Mouse (Mus musculus) forebrain, embryonic 12.5 days (tissue): Measurements from ENCODE around the gene Man1a. TPM values are rescaled to one million over a fixed set of nuclear protein-coding genes. Genes with fewer than 3 reads are reported as not detected.

Source experiments
- ATAC-seq: fragments of 200-750 bp; cut with Nextera tagmentation; 2 replicates; pipeline ENCODE4 v1.8.0; 2017; ENCODE audit warnings: moderate TSS enrichment; ENCODE audit not compliant: low FRiP score
- H3K27ac ChIP-seq: fragments of 300-500 bp; sonication (generic); 2 replicates; pipeline ENCODE4 v1.5.1; 2016; ENCODE audit warnings: mild to moderate bottlenecking
- H3K27me3 ChIP-seq: fragments of 300-500 bp; sonication (generic); 2 replicates; pipeline ENCODE4 v1.6.1; 2016; ENCODE audit warnings: mild to moderate bottlenecking
- H3K36me3 ChIP-seq: fragments of 300-500 bp; sonication (generic); replicated peaks from 2 replicates; pipeline ENCODE4 v1.6.1; 2016; ENCODE audit warnings: mild to moderate bottlenecking
- H3K4me1 ChIP-seq: fragments of 300-500 bp; sonication (generic); 2 replicates; pipeline ENCODE4 v1.6.1; 2016
- H3K4me2 ChIP-seq: fragments of 300-500 bp; sonication (generic); 2 replicates; pipeline ENCODE4 v1.6.1; 2016; ENCODE audit warnings: mild to moderate bottlenecking, moderate library complexity
- H3K4me3 ChIP-seq: fragments of 300-500 bp; sonication (generic); replicated peaks from 2 replicates; pipeline ENCODE4 v1.5.1; 2016; ENCODE audit warnings: mild to moderate bottlenecking
- H3K9ac ChIP-seq: fragments of 300-500 bp; sonication (generic); 2 replicates; pipeline ENCODE4 v1.6.1; 2016; ENCODE audit warnings: mild to moderate bottlenecking
- H3K9me3 ChIP-seq: fragments of 300-500 bp; sonication (generic); 2 replicates; pipeline ENCODE4 v1.6.1; 2016
- WGBS: fragments of 180-500 bp; shearing (Covaris S2); methylation state at CpG from one replicate; pipeline ENCODE4 v1.1.7; 2016; 5-methylcytosine and 5-hydroxymethylcytosine counted together
- polyA plus RNA-seq: library from polyadenylated mRNA; unstranded; fragments of >200 nt; fragmentation: Nextera tagmentation; extraction: Ambion mirVana; gene quantifications from 2 replicates; pipeline ENCODE4 v1.2.1, GENCODE M21; 2016

Man1a gene
- polyA plus RNA-seq, 1 experiment from 2014 or later = 1.8 TPM

DNA sequence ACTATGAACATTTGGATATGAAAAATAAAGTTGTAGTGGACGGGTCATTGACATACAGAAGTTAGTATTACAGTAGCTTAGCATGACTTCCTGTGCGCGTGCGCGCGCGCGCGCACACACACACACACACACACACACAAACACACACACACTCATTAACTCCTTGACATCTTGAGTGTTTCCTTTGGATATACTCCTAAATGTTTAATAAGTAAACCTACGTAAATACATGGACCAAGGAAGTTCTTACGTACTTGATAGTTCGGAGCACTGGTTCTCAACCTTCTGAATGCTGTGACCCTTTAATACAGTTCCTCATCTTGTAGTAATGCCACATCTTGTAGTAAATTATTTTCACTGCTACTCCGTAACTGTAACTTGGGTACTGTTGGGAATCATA lies 79.1 kb downstream of the Man1a start:
- no peak for ATAC-seq
- Histone ChIP-seq H3K36me3 (no peaks in the 10 kb centered on the region), H3K27ac (no peak overlapping the region), H3K27me3 (no peaks in the 10 kb centered on the region), H3K4me1 (no peaks in the 10 kb centered on the region), H3K4me3 (no peak overlapping the region), H3K9ac (no peak overlapping the region), H3K9me3 (no peaks in the 10 kb centered on the region), H3K4me2 (no peak overlapping the region)
- 94% methylated on average over 13 of the region's 13 CpGs for WGBS

DNA sequence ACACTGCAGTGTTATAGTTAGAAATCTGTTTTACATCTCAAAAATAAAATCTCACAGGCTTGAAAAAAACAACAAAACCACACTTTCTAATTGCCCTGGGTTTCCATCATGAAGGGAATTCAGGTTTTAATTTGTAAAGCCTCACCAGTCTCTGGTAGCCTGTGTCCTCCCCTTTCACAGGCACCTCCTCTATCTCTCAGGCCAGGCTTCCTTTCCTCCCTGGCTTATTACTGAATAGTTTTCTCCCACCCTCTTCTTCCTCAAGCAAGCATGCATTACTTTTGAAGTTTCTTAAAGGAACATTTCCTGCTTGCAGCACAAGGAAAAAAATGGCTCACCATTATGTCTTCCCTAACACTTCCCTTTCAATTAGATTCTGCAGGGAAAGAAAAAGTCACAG lies 80.2 kb downstream of the Man1a start:
- no peaks in the 10 kb centered on the region for H3K27me3 ChIP-seq
- ATAC-seq = no peak

DNA sequence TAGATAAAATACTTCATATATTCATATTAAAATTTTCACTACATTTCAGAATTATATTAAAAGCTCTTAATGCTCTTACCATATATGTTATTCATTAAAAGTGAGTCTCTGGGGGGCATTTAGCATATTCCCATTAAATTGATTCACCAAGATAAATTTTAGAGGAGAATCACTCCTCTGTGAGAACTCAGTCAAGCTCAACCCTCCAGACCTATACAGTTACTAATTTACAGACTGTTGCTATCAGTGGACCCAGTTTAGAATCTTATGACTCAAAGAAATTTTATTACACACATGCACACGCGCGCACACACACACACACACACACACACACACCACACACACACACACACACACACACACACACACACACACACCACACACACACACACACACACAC lies 81.8 kb downstream of the Man1a start:
- WGBS = 100% methylated on average over 3 of the region's 3 CpGs
- Histone ChIP-seq H3K27me3 (no peaks in the 10 kb centered on the region), H3K9me3 (no peaks in the 10 kb centered on the region), H3K4me1 (no peaks in the 10 kb centered on the region), H3K9ac (no peak overlapping the region), H3K36me3 (no peaks in the 10 kb centered on the region), H3K4me3 (no peak overlapping the region), H3K27ac (no peak overlapping the region), H3K4me2 (no peak overlapping the region)
- no peak for ATAC-seq

More for the DNA sequence above, 80.2 kb downstream of the Man1a start:
- H3K36me3 ChIP-seq = no peaks in the 10 kb centered on the region
- no peak overlapping the region for H3K9ac ChIP-seq
- H3K4me3 ChIP-seq = no peak overlapping the region
- H3K9me3 ChIP-seq = no peaks in the 10 kb centered on the region
- H3K27ac ChIP-seq = no peak overlapping the region
- H3K4me1 ChIP-seq = no peaks in the 10 kb centered on the region
- H3K4me2 ChIP-seq = no peak overlapping the region

DNA sequence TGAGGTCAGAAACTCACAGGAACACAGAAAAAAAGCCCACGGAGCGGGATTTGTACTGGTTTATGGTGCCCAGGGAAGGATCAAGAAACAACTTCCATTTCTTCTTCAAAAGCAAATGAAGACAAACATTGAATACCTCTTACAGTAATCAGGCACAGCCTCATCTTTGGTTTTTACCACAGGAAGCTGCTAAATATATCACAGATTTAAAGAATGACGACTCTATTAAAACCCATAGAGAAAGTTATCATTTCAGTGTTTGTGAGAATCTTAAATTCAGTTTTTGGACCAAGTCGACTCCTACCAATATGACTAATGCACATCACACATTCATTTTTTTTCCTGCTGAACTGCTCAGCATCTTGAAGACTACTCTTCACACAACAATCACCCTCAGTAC lies 86.0 kb downstream of the Man1a start:
- ATAC-seq = no peak
- H3K36me3 ChIP-seq = no peaks in the 10 kb centered on the region
- no peaks in the 10 kb centered on the region for H3K4me1 ChIP-seq
- H3K27ac ChIP-seq = no peak overlapping the region
- no peak overlapping the region for H3K4me3 ChIP-seq
- no peak overlapping the region for H3K9ac ChIP-seq
- H3K27me3 ChIP-seq = no peaks in the 10 kb centered on the region
- no peak overlapping the region for H3K4me2 ChIP-seq
- 90% methylated on average over 4 of the region's 4 CpGs for WGBS
- no peaks in the 10 kb centered on the region for H3K9me3 ChIP-seq

DNA sequence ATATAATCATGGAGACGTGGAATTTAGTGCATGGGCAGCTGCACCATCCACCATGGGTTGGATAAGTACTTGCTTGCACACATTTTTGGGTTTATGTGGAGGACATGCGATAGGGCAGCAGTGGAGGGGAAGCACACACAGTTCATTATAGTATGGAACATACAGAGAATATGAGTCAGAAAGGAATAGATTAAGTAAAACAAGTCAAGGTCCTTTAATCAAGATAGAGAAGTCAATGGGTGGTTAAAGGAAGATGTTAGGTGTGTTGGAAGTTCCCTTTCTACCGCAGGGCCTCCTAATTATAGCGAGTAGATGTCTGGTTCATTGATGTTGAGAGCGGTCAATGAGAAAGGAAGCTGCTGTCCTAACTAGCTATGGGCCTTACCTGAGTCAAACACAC lies 91.5 kb downstream of the Man1a start:
- no peaks in the 10 kb centered on the region for H3K4me1 ChIP-seq
- ATAC-seq = no peak
- WGBS = 92% methylated on average over 5 of the region's 5 CpGs
- H3K27me3 ChIP-seq = no peaks in the 10 kb centered on the region
- H3K9ac ChIP-seq = no peak overlapping the region
- H3K27ac ChIP-seq = no peak overlapping the region
- no peaks in the 10 kb centered on the region for H3K36me3 ChIP-seq
- H3K9me3 ChIP-seq = no peaks in the 10 kb centered on the region
- H3K4me3 ChIP-seq = no peak overlapping the region
- H3K4me2 ChIP-seq = no peak overlapping the region

DNA sequence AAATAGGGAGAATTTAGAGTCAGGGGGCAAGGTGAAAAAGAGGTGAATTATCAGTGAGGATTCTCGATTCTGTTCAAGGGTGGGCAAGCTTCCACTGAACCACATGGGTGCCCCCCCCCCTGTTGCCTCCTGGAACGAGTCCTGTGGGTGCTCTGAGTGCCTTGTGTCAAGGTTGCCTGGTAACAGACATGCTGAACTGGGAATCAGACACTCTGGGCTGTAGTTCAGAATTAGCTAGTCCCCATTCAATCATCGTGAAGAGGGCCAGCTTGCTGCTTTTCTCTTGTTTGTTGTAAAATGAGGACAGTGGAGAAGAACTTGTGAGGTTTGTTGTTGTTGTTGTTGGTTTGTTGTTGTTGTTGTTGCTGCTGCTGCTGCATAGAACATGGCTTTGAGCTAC lies 92.3 kb downstream of the Man1a start:
- ATAC-seq = 0 out of 2 replicates have a peak, but pooled peaks have one; percentile 11
- Histone ChIP-seq H3K4me2 (no peak overlapping the region), H3K4me1 (no peaks in the 10 kb centered on the region), H3K4me3 (no peak overlapping the region), H3K27me3 (no peaks in the 10 kb centered on the region), H3K27ac (no peak overlapping the region), H3K9me3 (no peaks in the 10 kb centered on the region), H3K36me3 (no peaks in the 10 kb centered on the region), H3K9ac (no peak overlapping the region)
- 70% methylated on average over 3 of the region's 3 CpGs for WGBS

DNA sequence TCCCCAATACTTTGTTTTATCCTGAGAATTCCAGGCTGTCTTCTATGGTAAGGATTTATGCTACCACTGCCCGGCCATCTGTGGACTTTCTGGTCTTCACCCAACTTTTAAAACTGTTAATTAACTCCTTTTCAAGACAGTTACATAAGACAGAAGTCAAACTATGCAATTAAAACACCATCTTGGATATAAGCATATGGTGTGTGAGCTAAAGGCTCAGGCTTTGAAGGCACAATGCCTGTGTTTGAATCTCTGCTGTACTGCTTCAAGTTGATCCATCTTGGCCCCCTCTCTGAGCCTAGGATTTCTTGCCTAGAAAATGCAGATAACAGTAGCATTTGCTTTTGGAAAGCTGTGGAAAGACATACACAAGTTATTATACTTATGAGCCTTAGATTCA lies 97.8 kb downstream of the Man1a start:
- H3K4me3 ChIP-seq = no peak overlapping the region
- no peak overlapping the region for H3K9ac ChIP-seq
- WGBS = 90% methylated on average over 1 of the region's 1 CpGs
- no peaks in the 10 kb centered on the region for H3K4me1 ChIP-seq
- ATAC-seq = no peak
- H3K27ac ChIP-seq = no peak overlapping the region
- H3K36me3 ChIP-seq = no peaks in the 10 kb centered on the region
- no peaks in the 10 kb centered on the region for H3K27me3 ChIP-seq
- H3K9me3 ChIP-seq = no peaks in the 10 kb centered on the region
- H3K4me2 ChIP-seq = no peak overlapping the region

DNA sequence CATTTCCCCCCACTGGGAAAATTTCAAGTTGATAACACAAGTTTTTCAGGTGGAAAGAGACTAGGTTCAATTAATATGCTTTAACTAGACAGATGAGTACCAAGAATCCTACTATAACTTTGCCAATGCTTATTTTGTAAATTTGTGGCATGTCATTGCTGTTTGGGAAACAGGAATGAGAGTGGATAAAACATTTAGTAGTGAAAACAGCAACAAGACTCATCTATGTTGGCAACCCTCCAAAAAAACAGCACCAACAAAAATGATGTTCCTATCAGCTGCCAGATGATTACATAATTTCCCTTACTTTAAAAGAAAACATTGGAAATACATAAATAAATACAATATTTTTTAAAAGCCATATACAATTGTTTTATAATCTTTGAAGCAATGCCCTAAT lies 102.2 kb downstream of the Man1a start:
- no peak overlapping the region for H3K9ac ChIP-seq
- H3K9me3 ChIP-seq = no peaks in the 10 kb centered on the region
- H3K4me1 ChIP-seq = no peaks in the 10 kb centered on the region
- ATAC-seq = no peak
- no peaks in the 10 kb centered on the region for H3K27me3 ChIP-seq
- no peaks in the 10 kb centered on the region for H3K36me3 ChIP-seq
- no peak overlapping the region for H3K4me2 ChIP-seq
- H3K27ac ChIP-seq = no peak overlapping the region
- H3K4me3 ChIP-seq = no peak overlapping the region

DNA sequence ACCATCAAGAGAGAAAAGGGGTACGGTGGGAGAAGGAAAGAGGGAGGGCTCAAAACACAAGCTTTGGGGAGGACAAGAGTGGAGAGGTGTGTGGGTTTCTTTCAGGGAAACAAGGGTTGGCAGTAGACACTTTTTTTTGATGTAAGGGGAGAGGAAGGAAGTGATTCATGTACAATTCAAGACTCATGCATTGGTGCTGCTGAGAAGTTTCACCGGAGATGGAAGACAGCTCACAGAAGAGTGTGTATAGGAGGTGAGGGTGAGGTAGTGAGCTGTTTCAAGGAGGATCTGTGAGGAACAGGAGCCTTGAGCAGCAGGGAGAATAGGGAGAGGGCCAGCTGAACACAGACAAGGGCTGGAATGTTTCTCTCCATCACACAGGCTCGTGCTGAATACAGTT lies 116.7 kb downstream of the Man1a start:
- 75% methylated on average over 3 of the region's 3 CpGs for WGBS
- H3K27ac ChIP-seq = no peak overlapping the region
- no peaks in the 10 kb centered on the region for H3K36me3 ChIP-seq
- H3K4me1 ChIP-seq = no peaks in the 10 kb centered on the region
- no peaks in the 10 kb centered on the region for H3K9me3 ChIP-seq
- no peak overlapping the region for H3K4me3 ChIP-seq
- ATAC-seq = no peak
- H3K27me3 ChIP-seq = no peaks in the 10 kb centered on the region
- no peak overlapping the region for H3K4me2 ChIP-seq
- no peak overlapping the region for H3K9ac ChIP-seq

DNA sequence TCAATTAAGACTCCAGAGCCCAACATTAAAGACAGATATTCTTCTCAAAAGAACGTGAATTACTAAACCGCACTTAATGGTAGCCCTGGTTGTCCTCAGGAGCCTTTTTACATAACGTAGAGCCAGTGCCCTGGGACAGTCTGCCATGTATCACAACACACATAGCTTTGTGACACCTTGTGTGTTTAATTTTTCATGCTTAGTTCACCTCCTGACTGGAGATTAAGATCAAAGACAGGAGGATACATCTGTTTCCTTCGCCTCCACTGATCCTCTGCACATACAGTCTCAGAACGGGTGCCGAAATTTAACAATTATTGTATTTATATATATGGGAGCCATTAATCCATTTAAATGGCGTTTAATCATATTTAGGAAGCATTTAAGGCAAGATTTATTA lies 134.8 kb downstream of the Man1a start:
- 89% methylated on average over 7 of the region's 7 CpGs for WGBS
- no peak overlapping the region for H3K4me3 ChIP-seq

DNA sequence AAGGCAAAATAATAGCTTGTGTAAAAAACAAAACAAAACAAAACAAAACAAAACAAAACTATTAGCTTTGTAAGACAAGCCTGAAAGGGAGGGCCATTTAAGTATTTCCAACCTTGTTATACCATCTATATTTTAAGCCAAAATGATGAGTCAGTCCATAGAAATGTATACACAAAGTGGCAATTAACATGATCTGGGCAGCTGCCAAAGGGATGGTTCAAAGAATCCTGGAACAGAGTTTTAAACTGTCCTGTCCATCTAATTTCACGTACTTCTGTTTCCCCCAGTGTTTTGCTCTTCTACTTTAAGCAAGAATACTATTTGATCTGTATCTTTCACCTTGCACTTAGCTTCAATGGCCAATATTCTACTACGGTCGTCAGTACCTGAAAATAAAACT lies 138.2 kb downstream of the Man1a start:
- no peak overlapping the region for H3K4me2 ChIP-seq
- H3K36me3 ChIP-seq = no peaks in the 10 kb centered on the region
- H3K27ac ChIP-seq = no peak overlapping the region
- H3K9ac ChIP-seq = no peak overlapping the region
- H3K4me1 ChIP-seq = no peaks in the 10 kb centered on the region
- no peak overlapping the region for H3K4me3 ChIP-seq
- no peaks in the 10 kb centered on the region for H3K9me3 ChIP-seq
- no peak for ATAC-seq
- WGBS = 90% methylated on average over 3 of the region's 3 CpGs
- H3K27me3 ChIP-seq = no peaks in the 10 kb centered on the region

More for the DNA sequence above, 134.8 kb downstream of the Man1a start:
- no peaks in the 10 kb centered on the region for H3K9me3 ChIP-seq
- H3K27ac ChIP-seq = no peak overlapping the region
- ATAC-seq = no peak
- H3K4me1 ChIP-seq = no peaks in the 10 kb centered on the region
- H3K27me3 ChIP-seq = no peaks in the 10 kb centered on the region
- no peak overlapping the region for H3K4me2 ChIP-seq
- H3K9ac ChIP-seq = no peak overlapping the region
- no peaks in the 10 kb centered on the region for H3K36me3 ChIP-seq

DNA sequence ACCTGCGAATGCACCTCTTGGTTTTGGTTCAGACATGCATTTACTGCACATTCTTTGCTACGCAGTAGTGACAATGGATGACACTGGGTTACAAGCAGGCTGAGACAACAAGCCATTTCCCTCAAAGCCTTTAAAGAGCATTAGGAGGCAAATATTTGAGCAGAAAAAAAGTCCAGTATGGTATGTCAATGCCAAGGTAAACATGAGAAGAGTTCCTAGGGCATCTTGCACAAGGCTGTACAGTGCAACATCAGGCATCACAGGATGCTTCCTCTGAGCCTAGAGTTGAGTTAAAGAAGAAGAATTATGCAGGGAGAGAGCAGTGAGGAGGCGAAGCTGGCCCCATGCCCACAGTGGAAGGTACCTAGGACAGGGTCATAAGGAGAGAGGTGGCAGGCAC lies 140.3 kb downstream of the Man1a start:
- no peak overlapping the region for H3K4me2 ChIP-seq
- no peaks in the 10 kb centered on the region for H3K27me3 ChIP-seq
- WGBS = 94% methylated on average over 3 of the region's 3 CpGs
- no peak overlapping the region for H3K27ac ChIP-seq
- no peak overlapping the region for H3K4me3 ChIP-seq
- no peak overlapping the region for H3K9ac ChIP-seq
- no peaks in the 10 kb centered on the region for H3K9me3 ChIP-seq
- H3K36me3 ChIP-seq = no peaks in the 10 kb centered on the region
- H3K4me1 ChIP-seq = no peaks in the 10 kb centered on the region
- ATAC-seq = no peak

DNA sequence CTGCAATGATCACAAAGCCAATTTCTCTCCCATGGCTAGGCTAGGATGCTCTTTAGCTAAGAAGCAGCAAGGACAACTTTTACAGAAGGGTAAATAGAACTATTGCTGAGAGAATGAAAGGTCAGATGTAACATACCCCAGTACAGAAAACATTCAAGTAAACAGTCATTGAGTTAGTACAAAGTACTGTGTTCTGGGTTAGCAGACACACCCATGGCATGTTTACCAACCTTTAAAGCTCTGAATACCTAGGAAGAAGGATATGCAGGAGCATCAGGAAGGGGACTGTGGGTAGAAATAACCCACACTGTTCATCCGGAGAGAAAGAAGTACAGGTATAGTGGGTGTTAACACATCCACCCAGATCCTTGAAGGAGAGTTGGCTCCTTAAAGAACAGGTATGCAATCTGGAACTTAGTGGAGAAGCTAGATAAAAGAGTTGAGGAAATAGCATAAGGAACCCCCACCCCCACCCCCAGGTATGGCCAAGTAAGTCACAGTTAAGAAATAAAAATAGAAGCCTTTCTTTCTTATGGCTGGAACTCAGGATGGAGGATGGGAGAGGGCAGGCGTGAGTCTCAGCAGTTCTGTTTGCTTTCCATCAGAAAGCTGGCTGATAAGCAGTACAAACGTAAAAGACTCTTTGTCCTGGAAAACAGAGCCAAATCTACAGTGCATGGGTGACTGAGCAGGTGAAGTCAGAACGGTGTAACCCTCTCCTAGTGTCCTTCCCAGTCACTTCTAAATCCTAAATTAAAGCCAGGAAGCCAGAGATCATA lies 146.5 kb downstream of the Man1a start:
- Histone ChIP-seq H3K4me3 (no peak overlapping the region), H3K27ac (no peak overlapping the region), H3K9ac (no peak overlapping the region), H3K9me3 (no peaks in the 10 kb centered on the region), H3K27me3 (no peaks in the 10 kb centered on the region), H3K4me1 (no peaks in the 10 kb centered on the region), H3K4me2 (no peak overlapping the region), H3K36me3 (no peaks in the 10 kb centered on the region)
- no peak for ATAC-seq
- 73% methylated on average over 4 of the region's 4 CpGs for WGBS
